Mouse (Mus musculus) heart, postnatal 0 days (tissue): ENCODE data around the gene 4921507P07Rik. TPM values are rescaled to one million over a fixed set of nuclear protein-coding genes. Genes with fewer than 3 reads are reported as not detected.
"Not testable (repeated sequence)": the region's sequence is repeated elsewhere in the genome, so short reads cannot be mapped to it uniquely, and the experiment has no call there.

Source experiments
- ATAC-seq: fragments of 200-750 bp; cut with Nextera tagmentation; 2 replicates; pipeline ENCODE4 v1.8.0; 2017; ENCODE audit warnings: low read depth, moderate number of reproducible peaks, moderate library complexity; ENCODE audit not compliant: insufficient read depth
- DNase-seq: peaks from one replicate; pipeline ENCODE4 v3.0.0-alpha.2; 2016; ENCODE audit warnings: low spot score
- H3K27ac ChIP-seq: fragments of 300-500 bp; sonication (generic); 2 replicates; pipeline ENCODE4 v1.5.1; 2014; ENCODE audit warnings: low read depth, mild to moderate bottlenecking
- H3K27me3 ChIP-seq: fragments of 300-500 bp; sonication (generic); 2 replicates; pipeline ENCODE4 v1.6.1; 2014; ENCODE audit warnings: low read length, mixed read lengths; ENCODE audit not compliant: control insufficient read depth, insufficient read depth
- H3K36me3 ChIP-seq: fragments of 300-500 bp; sonication (generic); replicated peaks from 2 replicates; pipeline ENCODE4 v1.6.1; 2014; ENCODE audit warnings: low read length, mixed read lengths; ENCODE audit not compliant: control insufficient read depth, insufficient read depth
- H3K4me1 ChIP-seq: fragments of 300-500 bp; sonication (generic); 2 replicates; pipeline ENCODE4 v1.6.1; 2014; ENCODE audit warnings: antibody characterized with exemption; ENCODE audit not compliant: control insufficient read depth, insufficient read depth
- H3K4me2 ChIP-seq: fragments of 300-500 bp; sonication (generic); 2 replicates; pipeline ENCODE4 v1.6.1; 2014; ENCODE audit warnings: low read depth, mild to moderate bottlenecking, low read length, moderate library complexity
- H3K4me3 ChIP-seq: fragments of 300-500 bp; sonication (generic); 2 replicates; pipeline ENCODE4 v1.5.1; 2014; ENCODE audit warnings: low read depth, low read length
- H3K9ac ChIP-seq: fragments of 300-500 bp; sonication (generic); replicated peaks from 2 replicates; pipeline ENCODE4 v1.6.1; 2014; ENCODE audit warnings: low read depth, low read length, mixed read lengths
- H3K9me3 ChIP-seq: fragments of 300-500 bp; sonication (generic); replicated peaks from 2 replicates; pipeline ENCODE4 v1.6.1; 2016; ENCODE audit warnings: low read length; ENCODE audit not compliant: control insufficient read depth
- CTCF ChIP-seq: IDR thresholded peaks from 2 replicates; pipeline ENCODE4 v1.5.1; 2016; ENCODE audit warnings: antibody characterized with exemption, control low read depth, low read depth
- EP300 ChIP-seq: IDR thresholded peaks from 2 replicates; pipeline ENCODE4 v1.6.1; 2016; ENCODE audit warnings: antibody characterized with exemption, low read depth
- WGBS: fragments of 180-500 bp; shearing (Covaris S2); extraction: QIAGEN DNeasy Blood & Tissue Kit; methylation state at CpG from one replicate; pipeline ENCODE4 v1.1.7; 2014; 5-methylcytosine and 5-hydroxymethylcytosine counted together
- polyA plus RNA-seq: library from polyadenylated mRNA; unstranded; fragments of >200 nt; fragmentation: Nextera tagmentation; extraction: Ambion mirVana; gene quantifications from 2 replicates; pipeline ENCODE4 v1.2.1, GENCODE M21; 2015
- total RNA-seq: library from RNA; depleted of rRNA; stranded (reverse); fragments of >200 nt; gene quantifications from 2 replicates; pipeline ENCODE4 v1.2.3, GENCODE M21; 2014; ENCODE audit warnings: low replicate concordance

4921507P07Rik gene
- total and polyA plus RNA-seq, 2 experiments from 2014 or later = 0.30 TPM; not detected in 1

GRCm38 (mm10) chr6:50557566-50557965, 38.9 kb downstream of the 4921507P07Rik start:
- H3K9me3 ChIP-seq = no peaks in the 10 kb centered on the region
- ATAC-seq (no peak), DNase-seq (no peak)
- H3K9ac ChIP-seq = no peak overlapping the region
- H3K27ac ChIP-seq = no peak overlapping the region
- no peaks in the 10 kb centered on the region for H3K36me3 ChIP-seq
- WGBS = 90% methylated on average over 6 of the region's 6 CpGs
- no peak overlapping the region for H3K4me3 ChIP-seq
- no peaks in the 10 kb centered on the region for H3K27me3 ChIP-seq
- TF ChIP-seq CTCF (no peak), EP300 (no peak)
- no peak overlapping the region for H3K4me2 ChIP-seq
- no peaks in the 10 kb centered on the region for H3K4me1 ChIP-seq

DNA sequence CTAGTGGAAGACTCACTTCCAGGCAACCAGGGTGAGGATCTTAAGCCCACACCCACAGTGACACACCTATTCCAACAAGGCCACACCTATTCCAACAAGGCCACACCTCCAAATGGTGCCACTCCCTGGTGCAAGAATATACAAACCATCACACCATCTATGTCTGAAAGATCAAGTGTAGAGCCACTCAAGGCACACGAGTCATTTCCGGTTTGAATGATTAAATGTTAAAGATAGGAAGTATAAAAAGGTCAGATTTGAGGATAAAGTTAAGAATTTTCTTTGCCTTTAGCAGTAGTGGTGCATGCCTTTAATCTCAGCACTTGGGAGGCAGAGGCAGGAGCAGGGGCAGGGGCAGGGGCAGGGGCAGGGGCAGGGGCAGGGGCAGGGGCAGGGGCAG, 42.2 kb downstream of the 4921507P07Rik start:
- H3K36me3 ChIP-seq, H3K27ac ChIP-seq, H3K4me1 ChIP-seq, H3K9me3 ChIP-seq, ATAC-seq, H3K27me3 ChIP-seq, H3K4me3 ChIP-seq, DNase-seq, H3K4me2 ChIP-seq, H3K9ac ChIP-seq: not testable (repeated sequence)
- 72% methylated on average over 2 of the region's 2 CpGs for WGBS

- no peak for DNase-seq
- Histone ChIP-seq H3K4me2 (no peak overlapping the region), H3K27me3 (no peaks in the 10 kb centered on the region), H3K4me3 (no peak overlapping the region), H3K9me3 (no peaks in the 10 kb centered on the region), H3K9ac (no peak overlapping the region), H3K27ac (no peak overlapping the region), H3K4me1 (no peaks in the 10 kb centered on the region), H3K36me3 (no peaks in the 10 kb centered on the region)
- WGBS = 70% methylated on average over 5 of the region's 5 CpGs
- no peak for ATAC-seq
- TF ChIP-seq EP300 (no peak), CTCF (no peak)
Measured at GRCm38 (mm10) chr6:50552881-50553518, 43.4 kb downstream of the 4921507P07Rik start.

- DNase-seq = no peak
- no peaks in the 10 kb centered on the region for H3K27me3 ChIP-seq
- H3K9ac ChIP-seq = no peak overlapping the region
- no peak overlapping the region for H3K4me2 ChIP-seq
- no peak overlapping the region for H3K27ac ChIP-seq
- H3K4me3 ChIP-seq = no peak overlapping the region
- H3K9me3 ChIP-seq = no peaks in the 10 kb centered on the region
- no peaks in the 10 kb centered on the region for H3K4me1 ChIP-seq
- 77% methylated on average over 7 of the region's 7 CpGs for WGBS
- no peaks in the 10 kb centered on the region for H3K36me3 ChIP-seq
- no peak for ATAC-seq
- TF ChIP-seq EP300 (no peak), CTCF (no peak)
Measured at GRCm38 (mm10) chr6:50549791-50550190, 46.6 kb downstream of the 4921507P07Rik start.

DNA sequence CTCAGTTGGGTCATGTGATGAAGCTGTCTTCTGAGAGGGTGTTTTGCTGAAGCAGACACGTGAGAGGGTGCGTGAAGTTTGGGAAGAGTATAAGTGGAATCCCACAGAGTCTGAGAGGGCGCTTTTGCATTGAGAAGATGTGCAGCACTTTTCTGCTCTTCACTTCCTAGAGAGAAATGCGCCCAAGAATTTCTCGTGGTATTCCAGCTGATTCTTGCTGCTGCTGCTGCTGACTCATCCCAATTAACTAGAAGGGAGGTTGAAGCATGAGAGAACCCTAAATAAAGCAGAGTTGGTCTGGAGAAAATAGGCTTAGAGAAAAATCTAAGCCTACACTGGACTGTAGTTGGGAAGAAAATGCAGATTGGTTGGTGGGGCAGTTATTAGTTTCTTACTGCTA, 47.4 kb downstream of the 4921507P07Rik start:
- DNase-seq = no peak
- no peak for TF ChIP-seq CTCF
- no peak for TF ChIP-seq EP300
- no peak overlapping the region for H3K4me3 ChIP-seq
- no peak overlapping the region for H3K9ac ChIP-seq
- no peak overlapping the region for H3K4me2 ChIP-seq
- no peak for ATAC-seq
- H3K4me1 ChIP-seq = no peaks in the 10 kb centered on the region
- 63% methylated on average over 5 of the region's 5 CpGs for WGBS
- no peaks in the 10 kb centered on the region for H3K27me3 ChIP-seq
- no peaks in the 10 kb centered on the region for H3K36me3 ChIP-seq
- no peak overlapping the region for H3K27ac ChIP-seq
- H3K9me3 ChIP-seq = no peaks in the 10 kb centered on the region

- peak; percentile 73; the same call in 1 of the 2 replicates for ATAC-seq
Measured at GRCm38 (mm10) chr6:50545412-50546043, 50.9 kb downstream of the 4921507P07Rik start.

More at GRCm38 (mm10) chr6:50545412-50546043, 50.9 kb downstream of the 4921507P07Rik start:
- Histone ChIP-seq H3K9me3 (no peaks in the 10 kb centered on the region), H3K27me3 (no peaks in the 10 kb centered on the region), H3K4me3 (no peak overlapping the region), H3K27ac (no peak overlapping the region), H3K36me3 (no peaks in the 10 kb centered on the region), H3K4me2 (no peak overlapping the region), H3K9ac (no peak overlapping the region), H3K4me1 (no peaks in the 10 kb centered on the region)
- TF ChIP-seq CTCF = peak; percentile 85
- no peak for TF ChIP-seq EP300
- WGBS = 20% methylated on average over 10 of the region's 10 CpGs
- peak; percentile 77 for DNase-seq
